Mouse (Mus musculus): ENCODE measurements around the gene Dnajc1. TPM values are rescaled to one million over a fixed set of nuclear protein-coding genes. Genes with fewer than 3 reads are reported as not detected.
A peak's percentile ranks its signal among the peaks of the same experiment; 100 is the strongest.

The Dnajc1 gene
- total and polyA plus RNA-seq, 3 experiments: 9.3 to 86.1 (median 14.3) TPM

DNA sequence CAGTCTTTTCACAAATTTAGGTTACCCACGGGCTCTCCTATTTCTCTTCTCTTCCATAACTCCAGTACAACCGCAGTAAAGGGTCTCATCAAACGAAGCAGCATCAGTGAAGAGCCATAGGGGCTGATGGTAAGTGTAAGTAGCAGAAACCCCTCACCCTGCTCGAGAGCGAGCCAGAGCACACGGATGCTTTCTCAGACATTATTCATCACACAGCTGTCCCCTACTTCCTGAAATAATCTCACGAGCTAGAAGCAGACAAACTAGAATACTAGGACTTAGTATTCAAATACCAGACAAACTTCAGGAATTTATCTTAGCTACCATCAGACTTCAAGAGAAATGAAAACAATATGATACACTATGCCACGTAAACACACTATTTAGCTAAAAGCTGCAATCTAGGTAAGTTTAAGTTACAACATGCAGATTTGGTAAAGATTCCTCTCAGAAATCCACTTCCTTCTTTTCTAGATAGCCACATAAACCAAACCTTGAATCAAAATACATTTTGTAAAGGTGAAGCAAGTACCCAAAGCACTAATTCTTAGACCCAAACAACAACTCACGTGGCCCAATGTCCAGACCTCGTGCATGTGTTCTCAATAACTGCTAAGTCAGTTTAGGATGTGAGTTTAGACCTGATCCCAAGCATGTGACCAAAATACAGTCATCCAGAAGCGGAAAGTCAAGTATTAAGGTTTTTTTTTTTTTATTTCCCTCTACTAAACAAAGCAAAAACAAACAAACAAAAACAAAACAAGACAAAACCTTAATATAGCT is 20.0 kb downstream of the Dnajc1 start (continued):
- no peak for TF ChIP-seq BHLHE40 (IDR thresholded peaks at IDR 0.05; ENCODE audit: borderline replicate concordance, low read depth, low read length)
- TF ChIP-seq ZC3H11A (IDR thresholded peaks at IDR 0.05; ENCODE audit: low read depth, low read length): no peak

GRCm38 (mm10) chr2:18370794-18371498 is 21.7 kb downstream of the Dnajc1 start:
- DNase-seq (ENCODE audit: low read depth, low spot score): peak; percentile 23
- Histone ChIP-seq H3K9me3 (replicated peaks; ENCODE audit: insufficient read depth, low read length) (no peaks in the 10 kb centered on the region), H3K9ac (ENCODE audit: control insufficient read depth, low read depth, low read length, poor library complexity, severe bottlenecking) (no peak overlapping the region), H3K4me1 (ENCODE audit: control insufficient read depth in 1 of 2, insufficient read depth in 2 of 2, low read length in 2 of 2) (peaks cover 0 to 5% of the 10 kb centered on the region in 2 experiments; a peak in 1 of 4 replicates), H3K27me3 (ENCODE audit: control insufficient read depth in 1 of 2, insufficient read depth in 2 of 2, low read length in 2 of 2) (no peaks in the 10 kb centered on the region), H3K36me3 (ENCODE audit: control insufficient read depth in 1 of 2, insufficient read depth in 2 of 2, low read length in 2 of 2) (peaks cover 0 to 8% of the 10 kb centered on the region in 2 experiments; a peak in 2 of 4 replicates), H3K27ac (ENCODE audit: control insufficient read depth, low read depth, low read length) (no peak overlapping the region), H3K4me3 (ENCODE audit: control insufficient read depth in 1 of 2, insufficient read depth in 1 of 2, low read depth in 2 of 2, low read length in 2 of 2) (no peak overlapping the region), H3K79me2 (ENCODE audit: control insufficient read depth, insufficient read depth, low read length, poor library complexity) (peaks cover 7% of the 10 kb centered on the region; the same call in 1 of the 2 replicates)
- no peak for TF ChIP-seq RCOR1 (IDR thresholded peaks at IDR 0.05; ENCODE audit: low read depth, low read length)
- no peak for TF ChIP-seq MXI1 (IDR thresholded peaks at IDR 0.05; ENCODE audit: low read depth, low read length)
- TF ChIP-seq MAX (IDR thresholded peaks at IDR 0.05; ENCODE audit: low read length): no peak
- no peak for TF ChIP-seq MAFK (IDR thresholded peaks at IDR 0.05; ENCODE audit: borderline replicate concordance, low read depth, low read length)
- TF ChIP-seq POLR2AphosphoS2 (IDR thresholded peaks at IDR 0.05; ENCODE audit: low read length): no peak
- no peak for TF ChIP-seq GABPA (IDR thresholded peaks at IDR 0.05; ENCODE audit: low read depth, low read length)
- TF ChIP-seq SMC3 (IDR thresholded peaks at IDR 0.05; ENCODE audit: low read depth, low read length): no peak
- TF ChIP-seq ZKSCAN1 (IDR thresholded peaks at IDR 0.05; ENCODE audit: low read depth, low read length): no peak
- no peak for TF ChIP-seq TCF12 (IDR thresholded peaks at IDR 0.05; ENCODE audit: low read depth, low read length)
- TF ChIP-seq GATA1 (IDR thresholded peaks at IDR 0.05; ENCODE audit: low read depth, low read length): no peak
- no peak for TF ChIP-seq NELFE (IDR thresholded peaks at IDR 0.05; ENCODE audit: low read depth, low read length)
- TF ChIP-seq CHD2 (IDR thresholded peaks at IDR 0.05; ENCODE audit: low read length): no peak
- TF ChIP-seq MEF2A (IDR thresholded peaks at IDR 0.05; ENCODE audit: extremely low read depth, insufficient replicate concordance, low read depth, low read length, poor library complexity, severe bottlenecking): no peak
- TF ChIP-seq KAT2A (conservative IDR thresholded peaks at IDR 0.05; ENCODE audit: low read depth, low read length): no peak
- no peak for TF ChIP-seq JUND (IDR thresholded peaks at IDR 0.05; ENCODE audit: low read depth, low read length)
- TF ChIP-seq SIN3A (IDR thresholded peaks at IDR 0.05; ENCODE audit: low read length): no peak
- no peak for TF ChIP-seq USF1 (IDR thresholded peaks at IDR 0.05; ENCODE audit: low read depth, low read length)

Data from MEL (cell line).